Mouse (Mus musculus) spleen, adult 2 months (tissue): ENCODE measurements at regions not wholly inside any gene's neighbourhood (a gene's known extent, or its start where the extent isn't known, plus 50 kb on each side); places are given as distances from the start of the nearest gene placed in this dataset.

Experiments used
- DNase-seq, 2 experiments: peaks; one replicate each; pipeline versions ENCODE4 v3.0.0 to v3.0.0-alpha.2; 2012 to 2021; ENCODE audit warnings: low spot score in 2 of 2, low read depth in 1 of 2
- H3K27ac ChIP-seq: fragments of 200-500 bp; 2 replicates; pipeline ENCODE4 v1.5.1; 2012; ENCODE audit warnings: low read length, inconsistent platforms; ENCODE audit not compliant: insufficient read depth
- H3K27me3 ChIP-seq: fragments of 200-500 bp; 2 replicates; pipeline ENCODE4 v1.6.1; 2012; ENCODE audit warnings: mild to moderate bottlenecking, moderate library complexity, low read length, inconsistent platforms; ENCODE audit not compliant: control insufficient read depth, insufficient read depth
- H3K36me3 ChIP-seq: fragments of 200-500 bp; 2 replicates; pipeline ENCODE4 v1.6.1; 2012; ENCODE audit warnings: mild to moderate bottlenecking, low read length, inconsistent platforms; ENCODE audit not compliant: control insufficient read depth, insufficient read depth
- H3K4me1 ChIP-seq: fragments of 200-500 bp; 2 replicates; pipeline ENCODE4 v1.6.1; 2011; ENCODE audit warnings: inconsistent platforms; ENCODE audit not compliant: control insufficient read depth, insufficient read depth, insufficient read length
- H3K4me3 ChIP-seq: fragments of 200-500 bp; 2 replicates; pipeline ENCODE4 v1.5.1; 2011; ENCODE audit warnings: mild to moderate bottlenecking, inconsistent platforms; ENCODE audit not compliant: insufficient read depth, insufficient read length; ENCODE audit errors: extremely low read depth
- CTCF ChIP-seq: fragments of 200-500 bp; IDR thresholded peaks from 2 replicates; pipeline ENCODE4 v1.5.1; 2011; ENCODE audit warnings: mild to moderate bottlenecking, inconsistent platforms; ENCODE audit not compliant: insufficient read depth, insufficient read length, insufficient replicate concordance; ENCODE audit errors: extremely low read depth
- POLR2A ChIP-seq: fragments of 200-500 bp; IDR thresholded peaks from 2 replicates; pipeline ENCODE4 v1.6.1; 2011; ENCODE audit warnings: low read depth, low read length, inconsistent platforms
- WGBS: fragments of 180-500 bp; shearing (Covaris S2); methylation state at CpG from one replicate; pipeline ENCODE4 v1.1.7; 2018; 5-methylcytosine and 5-hydroxymethylcytosine counted together

DNA sequence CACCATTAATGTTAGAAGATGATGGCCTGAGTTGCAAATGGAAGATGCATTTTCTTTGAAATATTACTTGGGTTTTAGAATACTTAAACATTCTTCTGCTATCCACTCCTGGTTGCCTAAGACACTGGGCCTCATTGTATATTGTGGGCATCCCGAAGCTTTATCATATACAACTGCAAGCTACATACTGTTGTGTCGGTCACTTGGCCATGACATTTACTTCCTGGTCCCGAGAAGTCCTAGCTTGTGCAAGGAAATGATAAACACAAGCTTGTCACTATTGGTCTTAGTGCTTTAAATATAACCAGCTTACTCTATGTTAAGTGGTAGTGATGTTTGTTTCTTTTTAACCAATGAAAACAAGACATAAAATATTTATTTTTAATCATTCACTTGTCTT is 122.4 kb upstream of the Rasa1 start:
- Histone ChIP-seq H3K36me3 (no peaks in the 10 kb centered on the region), H3K27ac (no peak overlapping the region), H3K27me3 (no peaks in the 10 kb centered on the region), H3K4me1 (no peaks in the 10 kb centered on the region), H3K4me3 (no peak overlapping the region)
- no peak for TF ChIP-seq POLR2A
- WGBS, result 74% methylated on average over 3 of the region's 3 CpGs
- DNase-seq, result no peak

DNA sequence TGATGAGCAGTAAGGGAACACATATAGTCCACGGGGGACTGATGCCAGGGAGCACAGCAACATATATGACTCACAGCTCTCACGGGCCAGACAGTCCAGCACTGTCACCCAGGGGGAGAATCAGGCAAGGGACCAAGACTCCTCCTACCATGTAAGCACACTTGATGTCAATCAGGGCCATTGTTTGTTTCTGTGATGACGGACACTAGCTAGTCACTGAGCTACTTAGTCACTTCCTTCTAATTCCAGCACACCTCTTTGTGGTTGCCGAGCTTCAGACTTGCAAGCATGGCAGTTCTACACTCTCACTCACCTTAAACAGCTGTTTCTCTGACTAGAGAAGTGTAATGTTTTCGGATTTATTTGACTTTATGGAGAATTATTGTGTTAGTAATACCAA is 109.9 kb upstream of the Rasa1 start:
- H3K4me1 ChIP-seq, result no peaks in the 10 kb centered on the region
- no peak overlapping the region for H3K4me3 ChIP-seq
- no peaks in the 10 kb centered on the region for H3K27me3 ChIP-seq
- H3K27ac ChIP-seq, result no peak overlapping the region
- 64% methylated on average over 5 of the region's 5 CpGs for WGBS
- TF ChIP-seq POLR2A (no peak), CTCF (no peak)
- no peaks in the 10 kb centered on the region for H3K36me3 ChIP-seq
- DNase-seq, result no peak

DNA sequence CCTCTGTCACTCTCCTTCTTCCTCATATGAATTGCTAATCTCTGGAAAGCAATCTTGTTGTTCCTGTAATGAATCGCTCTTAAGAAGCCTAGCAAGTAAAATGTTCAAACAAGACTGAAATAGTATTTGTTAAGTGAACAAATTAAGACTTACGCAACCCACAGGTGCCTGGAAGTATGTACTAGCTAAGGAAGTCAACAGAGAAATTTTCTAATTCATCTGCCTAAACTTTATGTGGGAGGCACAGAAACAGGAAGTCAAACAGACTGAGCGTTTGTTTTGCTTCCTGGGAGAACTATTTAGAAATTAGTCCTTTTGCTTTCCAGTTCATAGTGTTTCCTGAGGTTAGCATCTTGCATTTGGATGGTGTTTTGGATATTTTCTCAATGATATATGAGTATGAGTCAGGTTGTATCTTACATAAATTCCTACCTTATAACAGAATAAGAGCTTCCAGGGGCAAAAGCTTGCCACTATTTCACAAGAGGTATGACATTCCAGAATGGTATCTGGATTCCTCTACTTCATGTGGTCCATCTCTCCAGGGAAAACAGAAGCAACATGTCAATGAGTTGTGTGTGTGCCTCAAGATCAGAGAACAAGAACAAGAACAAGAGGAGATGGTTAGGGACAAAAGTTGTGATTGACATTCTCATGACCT is 87.5 kb upstream of the Rasa1 start:
- Histone ChIP-seq H3K27ac (no peak overlapping the region), H3K4me3 (no peak overlapping the region), H3K27me3 (no peaks in the 10 kb centered on the region), H3K4me1 (0 out of 2 replicates have a peak, but pooled peaks cover 2% of the 10 kb centered on the region), H3K36me3 (no peaks in the 10 kb centered on the region)
- 34% methylated on average over 3 of the region's 3 CpGs for WGBS
- TF ChIP-seq CTCF, result no peak
- TF ChIP-seq POLR2A, result no peak
- DNase-seq, result no peak

DNA sequence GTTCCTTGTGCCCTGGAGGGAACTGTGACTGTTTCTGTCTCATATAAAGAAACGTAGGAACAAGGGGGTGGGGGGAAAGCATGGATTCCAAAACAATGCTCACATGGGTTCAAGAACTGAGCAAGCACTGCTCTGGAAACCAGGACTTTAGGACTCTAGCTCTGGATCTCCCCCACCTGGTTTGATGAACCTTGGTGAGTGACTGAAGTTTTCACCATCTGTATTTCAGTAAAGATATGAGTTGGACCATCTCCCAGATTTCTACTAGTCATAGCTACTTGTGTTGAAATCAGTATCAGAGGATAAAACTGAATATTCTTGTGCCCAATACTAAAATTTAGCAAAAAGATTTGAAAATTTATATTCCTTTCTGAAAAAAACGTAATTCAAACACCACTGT is 70.7 kb upstream of the Rasa1 start:
- Histone ChIP-seq H3K4me1 (no peaks in the 10 kb centered on the region), H3K27ac (no peak overlapping the region), H3K4me3 (no peak overlapping the region), H3K27me3 (no peaks in the 10 kb centered on the region), H3K36me3 (no peaks in the 10 kb centered on the region)
- no peak for DNase-seq
- 81% methylated on average over 2 of the region's 2 CpGs for WGBS
- TF ChIP-seq CTCF (no peak), POLR2A (no peak)

DNA sequence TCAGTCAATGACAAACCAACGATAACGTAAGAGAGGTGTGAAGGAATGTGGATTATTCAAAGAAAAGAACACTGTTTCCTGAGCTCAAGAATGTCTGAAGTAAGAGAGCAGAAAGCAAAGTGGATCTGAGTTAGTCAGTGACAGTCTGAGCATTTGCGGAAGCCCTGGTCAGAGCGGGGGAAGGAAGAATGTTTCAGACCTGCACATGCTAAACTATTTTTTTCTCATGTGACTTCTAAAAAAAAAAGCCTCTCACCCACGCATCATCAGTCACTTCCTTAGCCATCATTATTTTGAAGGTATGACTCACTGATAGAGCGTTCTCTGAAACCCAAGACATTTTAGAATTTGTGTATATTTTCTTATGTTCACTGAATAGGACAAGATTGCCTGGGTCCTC is 70.2 kb upstream of the Rasa1 start:
- H3K4me3 ChIP-seq, result no peak overlapping the region
- no peak for DNase-seq
- no peak for TF ChIP-seq POLR2A
- no peak for TF ChIP-seq CTCF
- H3K27me3 ChIP-seq, result no peaks in the 10 kb centered on the region
- 74% methylated on average over 6 of the region's 6 CpGs for WGBS
- H3K36me3 ChIP-seq, result no peaks in the 10 kb centered on the region
- no peaks in the 10 kb centered on the region for H3K4me1 ChIP-seq
- H3K27ac ChIP-seq, result no peak overlapping the region

DNA sequence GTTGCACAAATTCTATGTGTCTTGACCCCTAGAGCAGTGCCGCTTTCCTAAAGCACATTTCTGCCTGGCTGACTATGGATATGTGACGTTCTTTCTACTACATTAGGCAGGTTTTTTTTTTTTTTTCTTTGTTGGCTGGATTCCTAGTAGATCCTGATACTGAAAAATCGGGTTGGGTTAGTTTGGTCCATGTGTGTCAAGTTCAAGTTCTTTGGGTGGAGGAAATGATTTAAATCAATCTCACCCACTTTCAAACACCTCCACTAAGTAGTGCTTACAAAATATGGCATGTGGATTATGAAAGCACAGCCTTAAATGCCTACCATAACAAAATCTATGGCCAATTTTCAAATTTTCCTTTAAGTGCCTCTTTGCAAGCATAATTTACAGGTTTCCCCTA is 63.1 kb upstream of the Rasa1 start:
- TF ChIP-seq CTCF (no peak), POLR2A (no peak)
- Histone ChIP-seq H3K27me3 (no peaks in the 10 kb centered on the region), H3K4me3 (no peak overlapping the region), H3K36me3 (no peaks in the 10 kb centered on the region), H3K27ac (no peak overlapping the region), H3K4me1 (no peaks in the 10 kb centered on the region)
- 83% methylated on average over 3 of the region's 3 CpGs for WGBS
- no peak for DNase-seq
